Mouse (Mus musculus): ENCODE results near the gene Prss29.

DNA sequence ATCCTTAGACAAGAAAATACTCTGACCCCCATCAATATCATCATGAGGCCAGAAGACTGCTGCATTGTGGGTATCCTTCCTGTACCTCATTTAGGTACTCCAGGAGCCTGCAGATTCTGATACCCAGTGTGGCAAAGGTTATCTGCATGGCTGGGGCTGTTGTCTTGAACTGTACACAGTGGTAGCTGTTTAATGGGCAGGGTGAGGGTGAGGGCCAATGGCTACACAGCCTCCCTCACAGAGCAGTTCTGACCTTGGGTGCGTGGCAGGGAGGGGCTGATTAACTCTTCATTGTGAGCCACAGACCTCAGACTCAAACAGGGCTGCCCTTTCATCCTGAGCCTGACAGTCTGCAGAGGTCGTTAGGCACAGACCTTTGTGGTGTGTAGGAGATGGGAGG lies 4.5 kb downstream of the Prss29 start:
- no peak for TF ChIP-seq CTCF (IDR thresholded peaks at IDR 0.05; ENCODE audit: borderline replicate concordance, control insufficient read depth, extremely low read depth, insufficient read depth, low read length, poor library complexity)
- TF ChIP-seq POLR2A (IDR thresholded peaks at IDR 0.05; ENCODE audit: control insufficient read depth, extremely low read depth, insufficient read depth, low read length, poor library complexity), result no peak

All from thymus, adult 2 months (tissue).